Mouse (Mus musculus) CH12.LX (cell line): ENCODE results near the gene Kat2a. TPM values are rescaled to one million over a fixed set of nuclear protein-coding genes. Genes with fewer than 3 reads are reported as not detected.
A peak's percentile ranks its signal among the peaks of the same experiment; 100 is the strongest.
"Not testable (repeated sequence)": the region's sequence is repeated elsewhere in the genome, so short reads cannot be mapped to it uniquely, and the experiment has no call there.

ENCODE experiments used
- DNase-seq: peaks from one replicate; pipeline ENCODE4 v3.0.0-alpha.2; 2013; ENCODE audit errors: extremely low read depth
- H3K27ac ChIP-seq: 2 replicates; pipeline ENCODE4 v1.5.1; 2012; ENCODE audit warnings: low read depth, mild to moderate bottlenecking, control low read depth, moderate library complexity; ENCODE audit not compliant: insufficient read depth
- H3K27me3 ChIP-seq: replicated peaks from 2 replicates; pipeline ENCODE3; 2012; ENCODE audit warnings: inconsistent platforms
- H3K36me3 ChIP-seq, 2 experiments: replicated peaks in 1 of 2; 2 replicates each; pipeline versions ENCODE3 to v1.6.1; 2012; ENCODE audit warnings: inconsistent platforms in 1 of 2, low read length in 1 of 2, mild to moderate bottlenecking in 1 of 2, mixed read lengths in 1 of 2, moderate library complexity in 1 of 2; ENCODE audit not compliant: control insufficient read depth in 1 of 2, insufficient read depth in 1 of 2
- H3K4me1 ChIP-seq, 2 experiments: 2 replicates each; pipeline ENCODE4 v1.6.1; 2012; ENCODE audit warnings: inconsistent platforms in 1 of 2, moderate library complexity in 1 of 2; ENCODE audit not compliant: insufficient read depth in 2 of 2, control insufficient read depth in 1 of 2
- H3K4me2 ChIP-seq: 2 replicates; pipeline ENCODE4 v1.6.1; 2012; ENCODE audit warnings: low read depth, mild to moderate bottlenecking, control low read depth; ENCODE audit not compliant: poor library complexity, insufficient read depth, severe bottlenecking
- H3K4me3 ChIP-seq, 3 experiments: fragments of 150-350 bp in 1 of 3; sonication (generic) in 1 of 3; replicated peaks in 1 of 3; 2 replicates each; pipeline versions ENCODE3 to v1.5.1; 2011 to 2012; ENCODE audit warnings: low read depth in 2 of 3, low read length in 2 of 3, mild to moderate bottlenecking in 2 of 3, moderate library complexity in 2 of 3, control low read depth in 1 of 3, improper control_type of control experiment in 1 of 3, inconsistent platforms in 1 of 3, mixed read lengths in 1 of 3; ENCODE audit not compliant: poor library complexity in 1 of 3
- H3K79me2 ChIP-seq: replicated peaks from 2 replicates; pipeline ENCODE4 v1.6.1; 2012; ENCODE audit warnings: mild to moderate bottlenecking, moderate library complexity; ENCODE audit not compliant: control insufficient read depth, poor library complexity, insufficient read depth, severe bottlenecking; ENCODE audit errors: extremely low read depth
- H3K9ac ChIP-seq: 2 replicates; pipeline ENCODE4 v1.6.1; 2012; ENCODE audit warnings: low read depth, mild to moderate bottlenecking, control low read depth, moderate library complexity; ENCODE audit not compliant: insufficient read depth
- H3K9me3 ChIP-seq: replicated peaks from 2 replicates; pipeline ENCODE3; 2012; ENCODE audit warnings: low read length, inconsistent platforms, mixed read lengths
- CHD1 ChIP-seq: IDR thresholded peaks from 2 replicates; pipeline ENCODE4 v1.6.1; 2012; ENCODE audit warnings: low read depth, low read length, improper control_type of control experiment, inconsistent platforms
- CHD2 ChIP-seq: IDR thresholded peaks from 2 replicates; pipeline ENCODE4 v1.6.1; 2011; ENCODE audit warnings: low read length, improper control_type of control experiment
- CTCF ChIP-seq, 2 experiments: IDR thresholded peaks in 1 of 2; conservative IDR thresholded peaks in 1 of 2; 2 replicates each; pipeline ENCODE4 v1.5.1; 2011 to 2012; ENCODE audit warnings: low read depth in 2 of 2, low read length in 2 of 2, improper control_type of control experiment in 1 of 2, inconsistent platforms in 1 of 2, mild to moderate bottlenecking in 1 of 2, moderate library complexity in 1 of 2
- EP300 ChIP-seq: IDR thresholded peaks from 2 replicates; pipeline ENCODE4 v1.6.1; 2011; ENCODE audit warnings: low read length, improper control_type of control experiment
- KAT2A ChIP-seq: IDR thresholded peaks from 2 replicates; pipeline ENCODE4 v1.6.1; 2012; ENCODE audit warnings: low read length, improper control_type of control experiment, inconsistent platforms; ENCODE audit not compliant: insufficient replicate concordance
- MAZ ChIP-seq: IDR thresholded peaks from 2 replicates; pipeline ENCODE4 v1.6.1; 2012; ENCODE audit warnings: low read depth, mild to moderate bottlenecking, inconsistent platforms, low read length, improper control_type of control experiment, moderate library complexity
- MEF2A ChIP-seq: IDR thresholded peaks from 2 replicates; pipeline ENCODE4 v1.6.1; 2014; ENCODE audit warnings: low read depth, mild to moderate bottlenecking, inconsistent platforms, low read length, improper control_type of control experiment, borderline replicate concordance
- MYC ChIP-seq: IDR thresholded peaks from 2 replicates; pipeline ENCODE4 v1.6.1; 2011; ENCODE audit warnings: low read depth, mild to moderate bottlenecking, improper control_type of control experiment, low read length
- NRF1 ChIP-seq: IDR thresholded peaks from 2 replicates; pipeline ENCODE4 v1.6.1; 2014; ENCODE audit warnings: low read depth, mild to moderate bottlenecking, inconsistent platforms, low read length, improper control_type of control experiment, moderate library complexity
- PAX5 ChIP-seq: IDR thresholded peaks from 2 replicates; pipeline ENCODE4 v1.6.1; 2012; ENCODE audit warnings: low read length, inconsistent platforms, mixed read lengths
- POLR2AphosphoS2 ChIP-seq: IDR thresholded peaks from 2 replicates; pipeline ENCODE4 v1.6.1; 2011; ENCODE audit warnings: low read depth, low read length, improper control_type of control experiment
- SIN3A ChIP-seq: IDR thresholded peaks from 2 replicates; pipeline ENCODE4 v1.6.1; 2012; ENCODE audit warnings: low read length, improper control_type of control experiment, inconsistent platforms
- TCF12 ChIP-seq: IDR thresholded peaks from 2 replicates; pipeline ENCODE4 v1.6.1; 2014; ENCODE audit warnings: low read depth, mild to moderate bottlenecking, inconsistent platforms, low read length, improper control_type of control experiment
- UBTF ChIP-seq: IDR thresholded peaks from 2 replicates; pipeline ENCODE4 v1.6.1; 2012; ENCODE audit warnings: low read depth, mild to moderate bottlenecking, inconsistent platforms, low read length, improper control_type of control experiment, moderate library complexity
- ZC3H11A ChIP-seq: IDR thresholded peaks from 2 replicates; pipeline ENCODE4 v1.6.1; 2012; ENCODE audit warnings: low read depth, mild to moderate bottlenecking, inconsistent platforms, low read length, improper control_type of control experiment
- dilution Hi-C: fragments of 300-500 bp; cut with MboI; formaldehyde crosslinking; loops from 2 replicates; pipeline ENCODE4 v1.14.3; 2020; ENCODE audit warnings: low sequenced_read_pairs; ENCODE audit not compliant: extremely low pct_unique_long_range_greater_than_20kb, extremely low pct_ligation_motif_present
- in situ Hi-C: fragments of 300-500 bp; cut with MboI; formaldehyde crosslinking; loops from 3 replicates; pipeline ENCODE4 v1.14.3; 2019; ENCODE audit warnings: low sequenced_read_pairs, low pct_ligation_motif_present, low pct_unique_long_range_greater_than_20kb, mixed read lengths
- polyA plus RNA-seq: library from polyadenylated mRNA; unstranded; fragments of >175 nt; gene quantifications from 2 replicates; pipeline ENCODE4 v1.2.1, GENCODE M21; 2012; ENCODE audit warnings: low read depth; ENCODE audit not compliant: insufficient read length
- total RNA-seq, 2 experiments: library from RNA; depleted of rRNA; stranded (reverse); fragments of 300-350 nt in 1 of 2; fragments of >200 nt in 1 of 2; gene quantifications; 2 replicates each; pipeline ENCODE4 v1.2.3; 2012 to 2014

The Kat2a gene
- total and polyA plus RNA-seq, 3 experiments, result 27.2 to 82.9 (median 30.7) TPM

DNA sequence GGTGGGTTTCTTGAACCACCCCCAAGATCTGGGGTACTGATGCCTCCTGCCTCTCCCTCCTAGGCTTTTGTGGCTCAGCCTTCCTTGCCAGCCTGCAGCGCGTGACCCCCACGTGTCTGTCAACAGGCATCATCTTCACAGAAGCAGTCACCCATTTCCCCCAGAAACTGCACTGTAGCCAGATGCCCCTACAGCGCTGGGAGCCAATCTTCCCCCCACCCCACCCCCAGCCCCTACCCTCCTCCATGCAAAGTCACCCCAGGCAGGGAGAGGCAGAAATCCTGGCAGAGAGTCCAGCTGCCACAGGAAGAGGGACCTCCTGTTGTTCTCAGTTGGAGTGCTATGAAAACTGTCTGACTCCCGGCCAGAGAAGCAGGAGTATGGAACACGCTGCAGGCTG lies 55.8 kb downstream of the Kat2a start:
- Histone ChIP-seq H3K4me1 (no peaks in the 10 kb centered on the region; a peak in 1 of 4 replicates), H3K9me3 (no peaks in the 10 kb centered on the region), H3K36me3 (no peaks in the 10 kb centered on the region), H3K79me2 (no peaks in the 10 kb centered on the region), H3K27ac (no peak overlapping the region), H3K4me2 (no peak overlapping the region)
- no peak for DNase-seq
- dilution Hi-C loops, result no loop called here
- no peak for TF ChIP-seq UBTF
- TF ChIP-seq TCF12, result no peak
- no peak for TF ChIP-seq MEF2A
- no peak for TF ChIP-seq MAZ
- no peak for TF ChIP-seq POLR2AphosphoS2
- TF ChIP-seq MYC, result no peak
- no peak for TF ChIP-seq PAX5
- TF ChIP-seq SIN3A, result no peak
- no peak for TF ChIP-seq KAT2A
- no peak for TF ChIP-seq EP300
- no peak for TF ChIP-seq ZC3H11A
- TF ChIP-seq CHD1, result no peak
- TF ChIP-seq NRF1, result no peak
- TF ChIP-seq CHD2, result no peak
- TF ChIP-seq CTCF (conservative IDR thresholded peaks at IDR 0.05 in 1 of 2, IDR thresholded peaks at IDR 0.05 in 1 of 2; ENCODE audit: low read depth in 2 of 2, low read length in 2 of 2), result no peak
- TF ChIP-seq, all 38 proteins: peak for 0
- Histone ChIP-seq H3K27me3 (peaks cover 27% of the 10 kb centered on the region), H3K4me3 (no peak overlapping the region), H3K9ac (no peak overlapping the region)
- in situ Hi-C loops, result no loop called here

DNA sequence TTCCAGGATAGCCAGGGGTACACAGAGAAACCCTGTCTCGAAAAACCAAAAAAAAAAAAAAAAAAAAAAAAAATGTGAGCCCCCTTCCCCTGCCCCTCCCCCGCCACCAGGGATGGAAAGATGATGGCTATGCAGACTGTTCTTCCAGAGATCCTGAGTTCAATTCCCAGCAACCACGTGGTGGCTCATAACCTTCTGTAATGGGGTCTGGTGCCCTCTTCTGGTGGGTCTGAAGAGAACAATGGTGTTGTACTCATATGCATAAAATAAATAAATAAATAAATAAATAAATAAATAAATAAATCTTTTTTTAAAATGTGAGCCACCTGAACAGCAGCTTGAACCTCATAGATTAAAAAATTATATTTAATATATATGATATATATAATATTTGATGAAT lies 56.7 kb downstream of the Kat2a start:
- peak in 1 of 2 experiments; percentile 29; a peak in 1 of 4 replicates for TF ChIP-seq CTCF (conservative IDR thresholded peaks at IDR 0.05 in 1 of 2, IDR thresholded peaks at IDR 0.05 in 1 of 2; ENCODE audit: low read depth in 2 of 2, low read length in 2 of 2)
- H3K79me2 ChIP-seq, in situ Hi-C loops, H3K4me1 ChIP-seq, H3K27ac ChIP-seq, H3K9me3 ChIP-seq, H3K36me3 ChIP-seq, H3K9ac ChIP-seq, DNase-seq, dilution Hi-C loops, H3K4me3 ChIP-seq, H3K4me2 ChIP-seq: not testable (repeated sequence)
- H3K27me3 ChIP-seq, result peaks cover 36% of the 10 kb centered on the region

Other genes starting within 250 kb of the Kat2a start
- gene Klhl11, start 239.7 kb downstream of the Kat2a start, total RNA-seq (2012; rRNA removed), result 19.5 and 24.1 TPM in 2 replicates
- 12.8 and 13.7 TPM in 2 replicates for gene Klhl11, start 239.7 kb downstream of the Kat2a start, total RNA-seq (2014; rRNA removed)
- gene Klhl11, start 239.7 kb downstream of the Kat2a start, polyA plus RNA-seq, result 9.8 and 10.1 TPM in 2 replicates
- 246 and 263 TPM in 2 replicates for gene Acly, start 184.5 kb downstream of the Kat2a start, total RNA-seq (2012; rRNA removed)
- 245 and 277 TPM in 2 replicates for gene Acly, start 184.5 kb downstream of the Kat2a start, total RNA-seq (2014; rRNA removed)
- gene Acly, start 184.5 kb downstream of the Kat2a start, polyA plus RNA-seq, result 196 and 213 TPM in 2 replicates
- gene Ttc25, start 166.9 kb downstream of the Kat2a start, total RNA-seq (2012; rRNA removed), result 1.3 and 1.8 TPM in 2 replicates
- gene Ttc25, start 166.9 kb downstream of the Kat2a start, total RNA-seq (2014; rRNA removed), result 0.51 and 0.70 TPM in 2 replicates
- gene Ttc25, start 166.9 kb downstream of the Kat2a start, polyA plus RNA-seq, result 6.4 and 12.8 TPM in 2 replicates
- gene Cnp, start 137.6 kb downstream of the Kat2a start, total RNA-seq (2012; rRNA removed), result 80.2 and 91.6 TPM in 2 replicates
- gene Cnp, start 137.6 kb downstream of the Kat2a start, total RNA-seq (2014; rRNA removed), result 75.9 and 87.8 TPM in 2 replicates
- gene Cnp, start 137.6 kb downstream of the Kat2a start, polyA plus RNA-seq, result 77.7 and 81.2 TPM in 2 replicates
- gene Nkiras2, start 93.2 kb downstream of the Kat2a start, total RNA-seq (2012; rRNA removed), result 59.9 and 70.0 TPM in 2 replicates
- gene Nkiras2, start 93.2 kb downstream of the Kat2a start, total RNA-seq (2014; rRNA removed), result 46.6 and 53.8 TPM in 2 replicates
- gene Nkiras2, start 93.2 kb downstream of the Kat2a start, polyA plus RNA-seq, result 57.9 and 60.0 TPM in 2 replicates
- gene Dnajc7, start 92.3 kb downstream of the Kat2a start, total RNA-seq (2012; rRNA removed), result 249 and 250 TPM in 2 replicates
- 123 and 141 TPM in 2 replicates for gene Dnajc7, start 92.3 kb downstream of the Kat2a start, total RNA-seq (2014; rRNA removed)
- 455 and 516 TPM in 2 replicates for gene Dnajc7, start 92.3 kb downstream of the Kat2a start, polyA plus RNA-seq
- 0.04 and 0.08 TPM in 2 replicates for gene Zfp385c, start 20.0 kb downstream of the Kat2a start, total RNA-seq (2012; rRNA removed)
- not detected in 2 replicates for gene Zfp385c, start 20.0 kb downstream of the Kat2a start, total RNA-seq (2014; rRNA removed)
- gene Zfp385c, start 20.0 kb downstream of the Kat2a start, polyA plus RNA-seq, result 0.14 and 0.15 TPM in 2 replicates
- 6.3 and 7.2 TPM in 2 replicates for gene Dhx58, start 8.2 kb downstream of the Kat2a start, total RNA-seq (2012; rRNA removed)
- 5.7 and 6.4 TPM in 2 replicates for gene Dhx58, start 8.2 kb downstream of the Kat2a start, total RNA-seq (2014; rRNA removed)
- 14.7 and 15.7 TPM in 2 replicates for gene Dhx58, start 8.2 kb downstream of the Kat2a start, polyA plus RNA-seq
- not detected in 2 replicates for gene Hspb9, start 1.4 kb upstream of the Kat2a start, total RNA-seq (2012; rRNA removed)
- gene Hspb9, start 1.4 kb upstream of the Kat2a start, total RNA-seq (2014; rRNA removed), result not detected in 2 replicates
- 0.54 and 0.57 TPM in 2 replicates for gene Hspb9, start 1.4 kb upstream of the Kat2a start, polyA plus RNA-seq
- gene Rab5c, start 25.8 kb upstream of the Kat2a start, total RNA-seq (2012; rRNA removed), result 121 and 144 TPM in 2 replicates
- gene Rab5c, start 25.8 kb upstream of the Kat2a start, total RNA-seq (2014; rRNA removed), result 135 and 150 TPM in 2 replicates
- gene Rab5c, start 25.8 kb upstream of the Kat2a start, polyA plus RNA-seq, result 144 and 156 TPM in 2 replicates
- gene Kcnh4, start 47.5 kb upstream of the Kat2a start, total RNA-seq (2012; rRNA removed), result 1.8 and 2.2 TPM in 2 replicates
- gene Kcnh4, start 47.5 kb upstream of the Kat2a start, total RNA-seq (2014; rRNA removed), result 0.87 and 1.0 TPM in 2 replicates
- gene Kcnh4, start 47.5 kb upstream of the Kat2a start, polyA plus RNA-seq, result 3.4 and 4.0 TPM in 2 replicates
- not detected in 2 replicates for gene Hcrt, start 50.5 kb upstream of the Kat2a start, total RNA-seq (2012; rRNA removed)
- not detected in 2 replicates for gene Hcrt, start 50.5 kb upstream of the Kat2a start, total RNA-seq (2014; rRNA removed)
- gene Hcrt, start 50.5 kb upstream of the Kat2a start, polyA plus RNA-seq, result not detected in 2 replicates
- gene Ghdc, start 58.5 kb upstream of the Kat2a start, total RNA-seq (2012; rRNA removed), result 16.6 and 17.0 TPM in 2 replicates
- gene Ghdc, start 58.5 kb upstream of the Kat2a start, total RNA-seq (2014; rRNA removed), result 10.9 and 11.5 TPM in 2 replicates
- 16.7 and 17.9 TPM in 2 replicates for gene Ghdc, start 58.5 kb upstream of the Kat2a start, polyA plus RNA-seq
- 19.4 and 24.4 TPM in 2 replicates for gene Stat5b, start 138.3 kb upstream of the Kat2a start, total RNA-seq (2012; rRNA removed)
- 9.7 and 11.4 TPM in 2 replicates for gene Stat5b, start 138.3 kb upstream of the Kat2a start, total RNA-seq (2014; rRNA removed)
- 12.1 and 14.0 TPM in 2 replicates for gene Stat5b, start 138.3 kb upstream of the Kat2a start, polyA plus RNA-seq
- 18.7 and 23.6 TPM in 2 replicates for gene Stat5a, start 146.9 kb upstream of the Kat2a start, total RNA-seq (2012; rRNA removed)
- 17.4 and 17.5 TPM in 2 replicates for gene Stat5a, start 146.9 kb upstream of the Kat2a start, total RNA-seq (2014; rRNA removed)
- gene Stat5a, start 146.9 kb upstream of the Kat2a start, polyA plus RNA-seq, result 21.2 and 23.0 TPM in 2 replicates
- 51.1 and 52.1 TPM in 2 replicates for gene Stat3, start 227.1 kb upstream of the Kat2a start, total RNA-seq (2012; rRNA removed)
- gene Stat3, start 227.1 kb upstream of the Kat2a start, total RNA-seq (2014; rRNA removed), result 35.9 TPM in 2 replicates
- gene Stat3, start 227.1 kb upstream of the Kat2a start, polyA plus RNA-seq, result 66.7 and 69.2 TPM in 2 replicates